Mouse (Mus musculus) thymus, adult 2 months (tissue): ENCODE measurements around the gene Car11.
A peak's percentile ranks its signal among the peaks of the same experiment; 100 is the strongest.

Experiments used
- CTCF ChIP-seq: fragments of 200-500 bp; IDR thresholded peaks from 2 replicates; pipeline ENCODE4 v1.5.1; 2012; ENCODE audit warnings: mild to moderate bottlenecking, control low read depth, low read length, moderate library complexity, borderline replicate concordance; ENCODE audit not compliant: control insufficient read depth, poor library complexity, insufficient read depth; ENCODE audit errors: extremely low read depth
- POLR2A ChIP-seq: fragments of 200-500 bp; IDR thresholded peaks from 2 replicates; pipeline ENCODE4 v1.6.1; 2012; ENCODE audit warnings: mild to moderate bottlenecking, low read length, control low read depth, moderate library complexity; ENCODE audit not compliant: control insufficient read depth, poor library complexity, insufficient read depth; ENCODE audit errors: extremely low read depth

DNA sequence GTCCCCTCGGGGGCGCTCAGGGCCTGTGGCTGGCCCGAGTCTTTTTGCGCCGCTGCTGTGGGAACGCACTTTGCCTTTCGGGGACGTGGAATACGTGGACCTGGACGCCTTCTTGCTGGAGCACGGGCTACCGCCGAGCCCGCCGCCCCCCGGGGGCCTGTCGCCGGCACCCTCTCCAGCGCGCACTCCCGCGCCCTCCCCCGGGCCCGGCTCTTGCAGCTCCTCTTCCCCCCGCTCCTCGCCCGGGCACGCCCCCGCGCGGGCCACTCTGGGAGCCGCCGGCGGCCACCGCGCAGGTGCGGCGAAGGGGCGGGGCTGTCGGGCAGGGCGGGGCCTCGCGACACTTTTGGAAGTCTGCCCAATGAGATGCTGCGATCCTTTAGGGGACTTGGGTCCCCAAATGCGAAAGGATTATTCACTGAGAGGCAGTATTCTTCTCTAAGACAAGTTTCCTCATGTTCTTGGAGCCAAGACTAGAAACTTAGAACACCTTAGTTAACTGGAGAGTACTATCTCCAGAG is 7.1 kb downstream of the Car11 start:
- TF ChIP-seq CTCF (0 out of 2 replicates have a peak, but pooled peaks have one; percentile 36), POLR2A (peak; percentile 82)
